Mouse (Mus musculus): ENCODE data around the gene Olfr113. TPM values are rescaled to one million over a fixed set of nuclear protein-coding genes. Genes with fewer than 3 reads are reported as not detected.
"Not testable (repeated sequence)": the region's sequence is repeated elsewhere in the genome, so short reads cannot be mapped to it uniquely, and the experiment has no call there.

Gene Olfr113
- polyA plus RNA-seq (2017; shearing (Covaris generic)) = not detected

GRCm38 (mm10) chr17:37577563-37577962, at the start of gene Olfr113:
Gene Olfr113 (minus strand): TSS chr17:37577663.
- no peak for ATAC-seq

- ATAC-seq = no peak
These were observed 49.5 kb upstream of the Olfr113 start, which contains the start of the genes Olfr115 and Olfr116 for GRCm38 (mm10) chr17:37627009-37627408. Gene Olfr115 (minus strand): TSS chr17:37627109. Gene Olfr116 (minus strand): TSS chr17:37627199.

GRCm38 (mm10) chr17:37592643-37593042, 15.2 kb upstream of the Olfr113 start, which contains the start of gene Olfr114:
Gene Olfr114 (minus strand): TSS chr17:37592743.
- no peak for ATAC-seq

GRCm38 (mm10) chr17:37569351-37569750, 8.1 kb downstream of the Olfr113 start, which contains the start of gene Olfr112:
Gene Olfr112 (minus strand): TSS chr17:37569451.
- ATAC-seq = no peak

- no peak for ATAC-seq
These were observed 18.4 kb downstream of the Olfr113 start for GRCm38 (mm10) chr17:37558913-37559615.

GRCm38 (mm10) chr17:37543800-37544435, 33.5 kb downstream of the Olfr113 start:
- ATAC-seq = no peak

GRCm38 (mm10) chr17:37541454-37542119, 35.9 kb downstream of the Olfr113 start:
- ATAC-seq = no peak

GRCm38 (mm10) chr17:37538416-37538815, 39.0 kb downstream of the Olfr113 start:
- ATAC-seq = not testable (repeated sequence)

- ATAC-seq = no peak
These were observed 42.3 kb downstream of the Olfr113 start for GRCm38 (mm10) chr17:37535173-37535572.

GRCm38 (mm10) chr17:37525427-37525826, 52.0 kb downstream of the Olfr113 start:
- ATAC-seq = not testable (repeated sequence)

GRCm38 (mm10) chr17:37524612-37525011, 52.9 kb downstream of the Olfr113 start:
- ATAC-seq = not testable (repeated sequence)

Other genes starting within 250 kb of the Olfr113 start
- not detected for gene Olfr103, start 238.0 kb downstream of the Olfr113 start, polyA plus RNA-seq (2017; shearing (Covaris generic))
- not detected for gene Olfr104-ps, start 218.1 kb downstream of the Olfr113 start, polyA plus RNA-seq (2017; shearing (Covaris generic))
- not detected for gene Olfr105-ps, start 198.6 kb downstream of the Olfr113 start, polyA plus RNA-seq (2017; shearing (Covaris generic))
- gene Olfr106-ps, start 187.3 kb downstream of the Olfr113 start, polyA plus RNA-seq (2017; shearing (Covaris generic)) = not detected
- under 1 TPM in 1 of 2 experiments, not detected in 1; 0.11 TPM for gene Olfr107, start 178.4 kb downstream of the Olfr113 start, polyA plus RNA-seq (2017; shearing (Covaris generic))
- gene Olfr108, start 132.2 kb downstream of the Olfr113 start, polyA plus RNA-seq (2017; shearing (Covaris generic)) = not detected
- gene Olfr109, start 118.7 kb downstream of the Olfr113 start, polyA plus RNA-seq (2017; shearing (Covaris generic)) = not detected
- gene H2-M2, start 94.1 kb downstream of the Olfr113 start, polyA plus RNA-seq (2017; shearing (Covaris generic)) = not detected
- gene Olfr110, start 85.2 kb downstream of the Olfr113 start, polyA plus RNA-seq (2017; shearing (Covaris generic)) = not detected
- gene Olfr111, start 69.6 kb downstream of the Olfr113 start, polyA plus RNA-seq (2017; shearing (Covaris generic)) = not detected
- not detected for gene Olfr112, start 8.2 kb downstream of the Olfr113 start, polyA plus RNA-seq (2017; shearing (Covaris generic))
- gene Olfr114, start 15.1 kb upstream of the Olfr113 start, polyA plus RNA-seq (2017; shearing (Covaris generic)) = not detected
- not detected for gene Olfr115, start 49.4 kb upstream of the Olfr113 start, polyA plus RNA-seq (2017; shearing (Covaris generic))
- not detected for gene Olfr116, start 49.5 kb upstream of the Olfr113 start, polyA plus RNA-seq (2017; shearing (Covaris generic))
- not detected for gene Olfr117, start 86.1 kb upstream of the Olfr113 start, polyA plus RNA-seq (2017; shearing (Covaris generic))
- under 1 TPM in 1 of 2 experiments, not detected in 1; 0.30 TPM for gene Olfr118, start 89.3 kb upstream of the Olfr113 start, polyA plus RNA-seq (2017; shearing (Covaris generic))
- not detected for gene Olfr119, start 118.9 kb upstream of the Olfr113 start, polyA plus RNA-seq (2017; shearing (Covaris generic))
- not detected for gene Olfr120, start 144.1 kb upstream of the Olfr113 start, polyA plus RNA-seq (2017; shearing (Covaris generic))
- gene Olfr121, start 171.2 kb upstream of the Olfr113 start, polyA plus RNA-seq (2017; shearing (Covaris generic)) = not detected
- gene Olfr122, start 190.9 kb upstream of the Olfr113 start, polyA plus RNA-seq (2017; shearing (Covaris generic)) = under 1 TPM in 1 of 2 experiments, not detected in 1; 0.27 TPM
- not detected for gene Olfr123, start 215.9 kb upstream of the Olfr113 start, polyA plus RNA-seq (2017; shearing (Covaris generic))
- gene Olfr124, start 222.2 kb upstream of the Olfr113 start, polyA plus RNA-seq (2017; shearing (Covaris generic)) = not detected